Mouse (Mus musculus): ENCODE data around the gene Mef2a. TPM values are rescaled to one million over a fixed set of nuclear protein-coding genes. Genes with fewer than 3 reads are reported as not detected.
A peak's percentile ranks its signal among the peaks of the same experiment; 100 is the strongest.
"Not testable (repeated sequence)": the region's sequence is repeated elsewhere in the genome, so short reads cannot be mapped to it uniquely, and the experiment has no call there.

The Mef2a gene
- polyA plus RNA-seq, 1 experiment from 2014 or later, result 30.6 TPM

DNA sequence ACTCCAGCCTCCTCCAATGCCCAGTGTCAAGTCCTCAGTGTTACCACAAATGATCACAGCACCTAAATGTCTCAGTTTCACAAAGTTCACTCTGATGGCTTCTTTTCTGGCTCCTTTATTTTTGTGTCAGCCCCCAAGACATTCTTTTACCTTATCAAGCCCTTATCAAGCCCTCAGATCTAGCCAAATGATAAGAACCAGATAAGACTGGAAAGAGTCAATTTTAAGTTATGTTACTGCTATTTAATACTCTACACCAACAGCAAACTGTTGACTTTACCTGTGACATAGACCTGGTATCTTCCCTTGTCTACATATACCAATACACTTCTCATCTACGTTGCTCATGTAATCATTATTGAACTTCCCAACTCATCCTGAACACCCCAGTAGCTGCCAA is 76.2 kb downstream of the Mef2a start:
- H3K27ac ChIP-seq, result no peak overlapping the region
- H3K4me2 ChIP-seq, result no peak overlapping the region
- H3K9ac ChIP-seq, result no peak overlapping the region
- no peaks in the 10 kb centered on the region for H3K27me3 ChIP-seq
- no peaks in the 10 kb centered on the region for H3K4me1 ChIP-seq
- no peaks in the 10 kb centered on the region for H3K9me3 ChIP-seq
- no peaks in the 10 kb centered on the region for H3K36me3 ChIP-seq (replicated peaks)
- 92% methylated on average over 1 of the region's 1 CpGs for WGBS
- no peak for ATAC-seq (ENCODE audit: low FRiP score)
- no peak overlapping the region for H3K4me3 ChIP-seq (replicated peaks)

DNA sequence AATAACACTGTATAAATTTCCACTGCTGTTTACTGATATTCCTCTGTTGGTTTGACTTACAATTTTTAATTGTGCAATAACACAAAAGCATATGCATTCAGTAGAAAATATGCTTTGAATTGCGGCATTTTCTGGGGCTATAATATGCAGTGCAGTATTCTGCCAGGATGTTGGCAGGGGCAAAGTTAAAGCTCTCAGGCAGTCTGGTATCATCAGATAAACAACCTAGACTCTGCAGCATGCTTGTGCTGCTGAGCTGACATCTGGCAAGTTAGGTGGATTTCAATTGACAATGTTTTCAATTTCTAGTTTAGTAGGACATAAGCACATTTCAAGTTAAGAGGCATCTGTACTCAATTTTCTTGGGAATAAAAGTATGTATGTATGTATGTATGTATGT is 81.3 kb downstream of the Mef2a start:
- WGBS, result 93% methylated on average over 1 of the region's 1 CpGs
- ATAC-seq (ENCODE audit: low FRiP score), result no peak
- Histone ChIP-seq H3K27me3 (no peaks in the 10 kb centered on the region), H3K27ac (no peak overlapping the region), H3K4me3 (replicated peaks) (no peak overlapping the region), H3K36me3 (replicated peaks) (no peaks in the 10 kb centered on the region), H3K9ac (no peak overlapping the region), H3K4me2 (no peak overlapping the region), H3K4me1 (no peaks in the 10 kb centered on the region), H3K9me3 (no peaks in the 10 kb centered on the region)

DNA sequence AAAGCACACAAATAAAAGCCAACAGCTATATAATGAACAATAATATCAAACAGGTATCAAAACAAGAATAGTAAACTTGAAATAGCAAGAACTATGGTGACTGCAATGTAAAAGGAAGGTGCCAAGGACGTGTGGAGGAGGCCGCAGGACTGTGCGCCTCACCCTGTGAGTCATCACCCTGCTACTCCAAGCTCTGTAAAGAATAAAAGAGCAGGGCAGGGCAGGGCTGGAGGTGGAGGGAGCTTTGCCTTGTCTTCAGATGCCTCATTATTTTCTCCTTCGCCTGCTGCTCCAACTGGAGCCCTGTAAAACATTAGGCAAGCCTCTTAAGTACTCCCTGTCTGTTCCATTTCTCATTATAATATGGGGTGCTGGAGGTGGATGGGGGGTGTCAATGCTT is 85.2 kb downstream of the Mef2a start:
- Histone ChIP-seq H3K4me2 (no peak overlapping the region), H3K9ac (no peak overlapping the region), H3K27me3 (no peaks in the 10 kb centered on the region), H3K36me3 (replicated peaks) (no peaks in the 10 kb centered on the region), H3K4me3 (replicated peaks) (no peak overlapping the region), H3K27ac (no peak overlapping the region), H3K9me3 (no peaks in the 10 kb centered on the region), H3K4me1 (no peaks in the 10 kb centered on the region)
- 71% methylated on average over 4 of the region's 4 CpGs for WGBS
- ATAC-seq (ENCODE audit: low FRiP score), result no peak

DNA sequence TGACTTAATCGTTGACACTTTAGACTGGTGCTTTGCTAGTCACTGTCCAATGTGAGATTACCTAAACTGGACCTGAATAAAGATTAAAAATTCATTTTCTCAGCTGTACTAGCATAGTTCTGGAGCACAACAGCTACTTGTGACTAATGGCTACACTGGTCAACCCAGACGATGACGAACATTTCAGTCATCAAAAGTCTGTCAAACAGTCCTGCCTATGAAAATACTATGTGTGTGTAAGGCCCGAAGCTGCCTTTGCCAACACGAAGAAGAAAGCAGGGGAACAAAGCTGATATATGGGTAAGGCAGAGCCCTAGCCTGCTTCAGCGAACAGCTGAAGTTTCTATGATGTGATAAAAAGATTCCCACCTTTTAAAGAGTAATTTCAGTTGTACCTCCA is 89.1 kb downstream of the Mef2a start:
- no peak overlapping the region for H3K4me3 ChIP-seq (replicated peaks)
- no peak for ATAC-seq (ENCODE audit: low FRiP score)
- no peak overlapping the region for H3K4me2 ChIP-seq
- no peak overlapping the region for H3K27ac ChIP-seq
- WGBS, result 98% methylated on average over 6 of the region's 6 CpGs
- H3K9me3 ChIP-seq, result no peaks in the 10 kb centered on the region
- no peaks in the 10 kb centered on the region for H3K36me3 ChIP-seq (replicated peaks)
- no peaks in the 10 kb centered on the region for H3K27me3 ChIP-seq
- no peaks in the 10 kb centered on the region for H3K4me1 ChIP-seq
- no peak overlapping the region for H3K9ac ChIP-seq

DNA sequence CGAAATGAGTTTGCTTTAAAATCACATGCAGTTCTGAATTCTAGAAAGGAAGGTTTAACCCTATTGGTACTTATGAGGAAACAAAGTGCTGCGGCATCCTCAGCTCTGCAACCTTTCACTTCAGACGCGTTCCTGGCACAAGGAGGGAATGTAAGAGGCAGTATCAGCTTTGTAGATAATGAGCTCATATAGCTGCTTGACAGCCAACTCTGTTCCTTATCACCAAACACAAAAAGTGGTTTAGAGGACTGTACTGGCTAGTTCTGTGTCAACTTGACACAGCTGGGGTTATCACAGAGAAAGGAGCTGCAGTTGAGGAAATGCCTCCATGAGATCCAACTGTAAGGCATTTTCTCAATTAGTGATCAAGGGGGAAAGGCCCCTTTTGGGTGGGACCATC is 102.2 kb downstream of the Mef2a start:
- WGBS, result 92% methylated on average over 4 of the region's 4 CpGs
- not testable (repeated sequence) for H3K4me3 ChIP-seq (replicated peaks); H3K27me3 ChIP-seq; H3K27ac ChIP-seq; H3K4me2 ChIP-seq; H3K9ac ChIP-seq; H3K9me3 ChIP-seq; H3K4me1 ChIP-seq; H3K36me3 ChIP-seq (replicated peaks); ATAC-seq (ENCODE audit: low FRiP score)

DNA sequence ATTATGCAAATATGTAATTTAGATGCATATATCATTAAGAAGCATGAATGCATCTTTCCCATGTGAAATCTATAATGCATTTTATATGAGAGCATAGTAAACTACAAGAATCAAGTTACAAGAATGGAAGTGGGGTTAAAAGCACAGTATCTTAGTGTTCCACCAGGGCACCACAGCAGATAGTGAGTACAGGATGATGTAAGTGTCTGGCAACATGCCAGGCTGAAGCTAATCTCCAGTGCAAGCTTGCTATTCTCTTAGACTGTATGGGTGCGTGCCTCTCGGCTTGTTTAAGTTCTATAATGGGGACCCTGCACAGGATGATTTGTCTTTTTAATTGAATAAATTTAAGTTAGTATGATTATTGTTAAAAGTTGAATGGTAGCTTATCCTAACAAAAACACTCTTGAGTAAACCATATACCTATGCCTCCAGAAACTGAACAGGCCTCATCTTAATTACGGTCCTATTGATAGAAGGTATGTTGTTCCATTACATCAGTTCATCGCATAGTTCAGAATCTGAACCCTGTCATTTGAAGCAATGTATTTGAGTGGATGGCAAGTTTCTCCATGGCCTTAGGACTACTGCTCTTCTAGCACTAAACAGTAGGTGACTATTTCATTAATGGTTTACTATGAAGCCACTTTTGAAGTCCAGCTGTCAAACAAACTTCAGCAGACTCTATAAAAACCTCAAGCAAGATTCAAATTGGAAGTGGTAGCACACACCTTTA is 112.7 kb downstream of the Mef2a start:
- peak; percentile 77; the same call in 1 of the 2 replicates for ATAC-seq (ENCODE audit: low FRiP score)

DNA sequence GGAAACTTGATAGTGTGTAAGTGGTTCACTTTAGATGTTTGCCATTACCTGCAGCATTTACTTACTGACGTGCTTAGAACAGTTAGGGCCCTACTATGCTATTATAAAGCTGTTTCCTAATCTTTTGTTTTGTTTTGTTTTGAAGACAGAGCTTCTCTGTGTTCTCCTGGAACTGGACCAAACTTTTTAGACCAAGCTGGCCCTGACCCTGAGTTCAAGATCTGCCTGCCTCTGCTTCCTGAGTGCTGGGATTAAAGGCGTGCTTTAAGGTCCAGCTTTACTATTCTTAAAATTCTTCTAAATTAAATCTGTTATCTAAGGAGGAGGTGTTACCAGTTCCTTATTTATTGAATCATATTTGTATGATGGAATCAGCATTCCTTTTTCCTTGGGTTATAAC is 126.6 kb downstream of the Mef2a start:
- H3K27ac ChIP-seq, result no peak overlapping the region
- ATAC-seq (ENCODE audit: low FRiP score), result no peak
- no peak overlapping the region for H3K4me2 ChIP-seq
- 77% methylated on average over 2 of the region's 2 CpGs for WGBS
- H3K36me3 ChIP-seq (replicated peaks), result peaks cover 2% of the 10 kb centered on the region; the same call in 1 of the 2 replicates
- H3K4me1 ChIP-seq, result no peaks in the 10 kb centered on the region
- H3K9me3 ChIP-seq, result no peaks in the 10 kb centered on the region
- no peak overlapping the region for H3K9ac ChIP-seq
- H3K27me3 ChIP-seq, result no peaks in the 10 kb centered on the region
- H3K4me3 ChIP-seq (replicated peaks), result no peak overlapping the region

More for the DNA sequence above, 112.7 kb downstream of the Mef2a start:
- WGBS, result 56% methylated on average over 4 of the region's 4 CpGs
- H3K27me3 ChIP-seq, result no peaks in the 10 kb centered on the region
- H3K4me3 ChIP-seq (replicated peaks), result no peak overlapping the region
- no peak overlapping the region for H3K4me2 ChIP-seq
- H3K4me1 ChIP-seq, result peaks cover 3% of the 10 kb centered on the region; the same call in 1 of the 2 replicates
- H3K36me3 ChIP-seq (replicated peaks), result peaks cover 13% of the 10 kb centered on the region
- H3K27ac ChIP-seq, result no peak overlapping the region
- no peak overlapping the region for H3K9ac ChIP-seq
- no peaks in the 10 kb centered on the region for H3K9me3 ChIP-seq

DNA sequence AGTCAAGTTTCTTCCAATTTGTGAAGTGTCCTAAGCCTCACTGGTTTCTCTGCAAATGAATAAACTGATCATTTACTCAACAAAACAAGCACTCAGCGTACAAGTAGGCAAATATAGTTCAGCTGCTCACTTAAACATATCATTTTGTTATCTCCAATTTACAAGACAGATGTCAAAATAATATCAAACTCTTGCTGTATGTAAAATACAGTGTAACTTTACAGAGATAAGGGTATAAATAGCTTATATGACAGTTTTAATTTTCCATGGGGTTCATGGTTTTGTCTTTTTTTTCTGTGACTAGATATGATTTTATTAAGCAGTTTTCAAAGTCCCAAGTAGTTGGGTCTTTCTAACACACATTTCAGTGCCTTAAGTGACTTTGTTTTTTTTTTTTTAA is 127.4 kb downstream of the Mef2a start:
- Histone ChIP-seq H3K9me3 (no peaks in the 10 kb centered on the region), H3K27ac (no peak overlapping the region), H3K27me3 (no peaks in the 10 kb centered on the region), H3K36me3 (replicated peaks) (peaks cover 2% of the 10 kb centered on the region; the same call in 1 of the 2 replicates), H3K4me2 (no peak overlapping the region), H3K9ac (no peak overlapping the region), H3K4me1 (no peaks in the 10 kb centered on the region), H3K4me3 (replicated peaks) (no peak overlapping the region)
- no peak for ATAC-seq (ENCODE audit: low FRiP score)
- 97% methylated on average over 1 of the region's 1 CpGs for WGBS

DNA sequence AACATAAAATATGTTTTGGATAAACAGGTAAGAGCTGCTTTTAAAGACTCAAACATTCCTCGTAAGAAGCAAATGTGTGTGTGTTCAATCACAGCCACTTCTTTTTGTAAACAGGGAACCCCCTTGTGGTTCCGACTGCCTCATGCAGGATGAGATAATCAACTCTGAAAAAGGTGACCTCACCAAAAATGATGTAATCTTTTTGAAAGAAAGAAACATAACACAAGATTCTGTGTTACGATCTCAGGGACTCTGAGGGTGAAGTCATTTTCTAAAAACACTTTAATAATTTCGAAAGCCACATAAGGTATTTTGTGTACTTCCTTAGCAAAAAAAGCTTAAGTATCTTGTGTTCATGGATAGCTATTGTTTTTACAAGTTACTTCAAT is 128.8 kb downstream of the Mef2a start:
- Histone ChIP-seq H3K27ac (no peak overlapping the region), H3K9me3 (no peaks in the 10 kb centered on the region), H3K27me3 (no peaks in the 10 kb centered on the region), H3K4me1 (no peaks in the 10 kb centered on the region), H3K4me3 (replicated peaks) (no peak overlapping the region), H3K4me2 (no peak overlapping the region), H3K9ac (no peak overlapping the region), H3K36me3 (replicated peaks) (peaks cover 2% of the 10 kb centered on the region)
- no peak for ATAC-seq (ENCODE audit: low FRiP score)
- WGBS, result 43% methylated on average over 4 of the region's 4 CpGs

DNA sequence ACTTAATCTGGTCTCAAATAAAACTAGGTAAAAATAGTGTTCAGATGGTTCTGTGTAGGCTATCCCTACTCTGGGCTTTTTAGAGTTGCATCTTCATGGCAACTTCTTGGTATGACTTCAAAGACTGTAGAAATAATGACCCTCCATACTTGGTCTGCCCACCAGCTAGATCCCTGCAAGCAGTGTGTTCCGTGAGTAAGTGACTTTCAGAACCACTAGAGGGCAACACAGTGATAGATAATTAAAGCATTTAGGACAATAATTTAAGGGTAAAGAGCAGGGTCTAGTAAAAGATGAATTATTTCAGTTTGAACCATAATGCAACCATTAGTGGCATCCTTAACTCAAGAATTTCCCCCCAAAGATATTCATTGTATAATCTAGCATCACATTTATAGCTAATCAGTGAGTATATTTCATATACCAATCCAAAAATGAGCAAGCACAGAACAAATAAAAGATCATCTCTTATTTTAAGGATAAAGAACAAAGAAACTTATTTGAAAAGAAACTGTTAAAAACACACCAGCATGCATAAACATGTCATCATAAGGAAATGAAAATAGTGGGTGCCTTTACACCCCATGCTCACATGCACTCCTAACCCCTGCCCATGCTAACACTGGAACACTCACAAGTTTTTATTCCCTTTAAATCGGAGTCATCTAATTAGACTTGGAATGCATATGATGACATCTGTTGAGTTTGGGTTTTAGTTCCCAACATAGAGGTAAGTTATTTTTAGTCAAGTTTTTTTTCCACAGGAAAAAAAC is 129.4 kb downstream of the Mef2a start:
- Histone ChIP-seq H3K27me3 (no peaks in the 10 kb centered on the region), H3K4me2 (no peak overlapping the region), H3K36me3 (replicated peaks) (peaks cover 2% of the 10 kb centered on the region), H3K27ac (no peak overlapping the region), H3K9ac (no peak overlapping the region), H3K9me3 (no peaks in the 10 kb centered on the region), H3K4me3 (replicated peaks) (no peak overlapping the region), H3K4me1 (no peaks in the 10 kb centered on the region)
- no peak for ATAC-seq (ENCODE audit: low FRiP score)
- 53% methylated on average over 2 of the region's 2 CpGs for WGBS

DNA sequence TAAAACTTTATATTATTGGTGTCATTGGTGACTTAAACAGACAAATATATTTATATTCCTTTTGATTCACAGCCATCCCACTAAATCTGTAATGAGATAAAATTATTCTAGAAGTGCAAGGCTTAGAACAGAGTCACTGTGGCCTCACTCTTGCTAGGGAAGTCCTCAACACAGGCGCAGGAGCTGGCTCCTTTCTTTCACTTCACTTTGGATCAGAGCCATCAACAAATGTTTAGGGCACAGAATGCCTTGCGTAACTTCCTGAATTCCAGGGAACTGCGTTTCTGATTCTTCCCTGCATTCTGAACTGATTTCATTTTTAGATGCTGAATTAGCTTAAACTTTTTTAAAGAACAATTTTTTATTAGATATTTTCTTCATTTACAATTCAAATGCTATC is 130.7 kb downstream of the Mef2a start:
- H3K4me1 ChIP-seq, result no peaks in the 10 kb centered on the region
- H3K36me3 ChIP-seq (replicated peaks), result peaks cover 9% of the 10 kb centered on the region; the same call in 1 of the 2 replicates
- no peak overlapping the region for H3K4me2 ChIP-seq
- H3K4me3 ChIP-seq (replicated peaks), result no peak overlapping the region
- H3K9me3 ChIP-seq, result no peaks in the 10 kb centered on the region
- 91% methylated on average over 3 of the region's 3 CpGs for WGBS
- no peak for ATAC-seq (ENCODE audit: low FRiP score)
- no peak overlapping the region for H3K9ac ChIP-seq
- no peaks in the 10 kb centered on the region for H3K27me3 ChIP-seq
- no peak overlapping the region for H3K27ac ChIP-seq

DNA sequence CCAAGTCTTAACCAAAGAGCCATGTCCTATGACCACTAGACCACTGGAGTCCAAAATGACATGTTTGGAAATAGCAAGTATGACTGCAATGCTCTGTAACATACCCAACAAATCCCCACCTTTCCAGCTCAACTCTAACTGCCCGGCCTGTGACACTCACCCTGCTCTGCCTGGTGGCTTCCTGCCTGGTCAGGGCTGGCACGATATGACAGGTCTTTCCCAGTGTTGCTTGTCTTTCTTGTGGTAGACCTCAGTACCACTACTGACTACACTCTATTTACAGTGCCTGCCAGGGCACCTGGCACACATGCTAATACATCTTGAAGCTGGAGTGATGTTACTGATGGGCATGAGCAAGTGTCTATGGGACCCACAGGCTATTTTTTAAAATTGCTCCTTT is 134.9 kb downstream of the Mef2a start:
- no peak for ATAC-seq (ENCODE audit: low FRiP score)
- no peak overlapping the region for H3K9ac ChIP-seq
- H3K36me3 ChIP-seq (replicated peaks), result peaks cover 35% of the 10 kb centered on the region
- H3K27ac ChIP-seq, result no peak overlapping the region
- H3K4me3 ChIP-seq (replicated peaks), result no peak overlapping the region
- H3K9me3 ChIP-seq, result no peaks in the 10 kb centered on the region
- no peaks in the 10 kb centered on the region for H3K27me3 ChIP-seq
- 94% methylated on average over 2 of the region's 2 CpGs for WGBS
- no peaks in the 10 kb centered on the region for H3K4me1 ChIP-seq
- H3K4me2 ChIP-seq, result no peak overlapping the region

DNA sequence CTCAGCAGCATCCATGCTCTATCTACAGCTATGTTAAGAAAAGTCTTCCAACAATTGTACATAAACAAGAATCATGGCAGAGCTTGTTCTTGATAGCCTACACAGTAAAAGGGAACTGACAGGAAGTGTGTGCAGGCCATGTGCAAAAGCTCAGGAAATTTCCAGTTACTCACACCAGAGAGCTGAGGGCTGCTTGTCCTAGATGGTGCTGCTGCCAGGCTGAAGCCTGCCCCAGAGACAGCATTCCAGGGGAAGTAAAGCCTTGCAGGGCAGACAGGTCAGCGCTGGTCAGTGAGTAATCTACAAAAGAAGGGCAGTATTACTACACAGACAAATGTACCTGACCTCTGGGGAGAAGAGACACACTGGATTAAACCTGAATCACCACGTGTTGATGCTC is 136.3 kb downstream of the Mef2a start:
- Histone ChIP-seq H3K9me3 (no peaks in the 10 kb centered on the region), H3K4me1 (no peaks in the 10 kb centered on the region), H3K36me3 (replicated peaks) (peaks cover 40% of the 10 kb centered on the region), H3K9ac (no peak overlapping the region), H3K27ac (no peak overlapping the region), H3K4me3 (replicated peaks) (no peak overlapping the region), H3K27me3 (no peaks in the 10 kb centered on the region), H3K4me2 (no peak overlapping the region)
- no peak for ATAC-seq (ENCODE audit: low FRiP score)
- 88% methylated on average over 2 of the region's 2 CpGs for WGBS

Data from forebrain, embryonic 12.5 days (tissue).